Mouse (Mus musculus) T-cell, adult 2 months (primary cell): ENCODE results near the gene Zfp235.

Source experiments
- DNase-seq: peaks from one replicate; pipeline ENCODE4 v3.0.0; 2022; ENCODE audit warnings: low spot score

Gene Zfp235

DNA sequence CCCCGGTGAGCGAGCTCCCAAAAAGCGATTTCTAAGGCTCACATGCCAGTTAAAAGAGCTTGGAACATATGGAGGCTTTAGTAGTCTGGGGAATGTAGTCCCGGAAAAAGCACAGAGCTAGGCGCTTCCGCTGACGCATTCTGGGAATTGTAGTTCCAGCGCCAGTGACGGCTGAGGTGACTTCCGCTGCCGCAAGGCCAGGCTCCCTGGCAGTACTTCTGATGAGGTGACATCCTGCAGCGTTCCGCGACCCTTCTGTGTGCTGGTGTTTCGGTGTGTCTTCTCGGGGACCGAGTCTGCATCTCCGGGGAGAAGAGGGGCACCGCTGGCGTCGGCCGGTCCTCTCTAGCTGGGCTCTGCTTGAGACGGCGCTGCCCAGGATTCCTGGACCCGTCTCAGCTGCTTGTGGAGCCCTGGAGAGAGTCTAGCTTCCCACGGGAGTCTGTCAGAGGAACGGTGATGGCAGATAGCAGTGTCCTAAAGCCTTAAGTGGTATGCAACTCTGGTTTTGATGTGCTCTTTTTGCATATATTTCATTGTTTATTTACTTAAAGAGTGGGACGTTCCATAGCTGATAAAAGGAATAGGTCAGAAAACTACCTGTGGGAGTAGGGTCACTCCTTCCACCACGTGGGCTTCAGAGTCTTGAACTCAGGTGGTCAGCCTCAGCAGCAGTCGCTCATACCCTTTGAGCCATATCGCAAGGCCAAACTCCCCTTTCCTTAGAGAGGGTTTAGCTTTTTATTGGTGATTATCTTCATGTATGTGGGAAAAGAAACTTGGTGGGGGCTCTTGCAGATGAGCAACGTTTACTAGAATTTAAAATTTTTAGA, at the start of gene Zfp235:
Gene Zfp235 (plus strand): TSS at position 174 of the 833 bp plus-strand sequence.
- DNase-seq, result peak; percentile 89

DNA sequence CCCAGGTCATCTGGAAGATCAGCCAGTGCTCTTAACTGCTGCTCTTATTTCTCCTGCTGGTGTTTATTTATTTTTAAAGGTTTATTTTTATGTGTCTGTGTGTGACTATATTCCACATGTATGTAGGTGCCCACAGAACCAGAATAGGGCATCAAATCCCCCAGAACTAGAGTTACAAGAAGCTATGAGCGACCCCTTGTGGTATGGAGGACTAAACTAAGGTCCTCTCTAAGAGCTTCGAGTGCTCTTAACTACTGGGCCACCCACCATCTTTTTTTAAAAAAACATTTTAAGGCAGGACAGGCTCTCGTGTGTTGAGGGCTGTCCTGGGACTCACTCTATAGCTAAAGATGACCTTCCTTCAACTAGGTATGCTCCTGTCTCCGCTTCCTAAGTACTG, 47.1 kb upstream of the Zfp235 start:
- no peak for DNase-seq

DNA sequence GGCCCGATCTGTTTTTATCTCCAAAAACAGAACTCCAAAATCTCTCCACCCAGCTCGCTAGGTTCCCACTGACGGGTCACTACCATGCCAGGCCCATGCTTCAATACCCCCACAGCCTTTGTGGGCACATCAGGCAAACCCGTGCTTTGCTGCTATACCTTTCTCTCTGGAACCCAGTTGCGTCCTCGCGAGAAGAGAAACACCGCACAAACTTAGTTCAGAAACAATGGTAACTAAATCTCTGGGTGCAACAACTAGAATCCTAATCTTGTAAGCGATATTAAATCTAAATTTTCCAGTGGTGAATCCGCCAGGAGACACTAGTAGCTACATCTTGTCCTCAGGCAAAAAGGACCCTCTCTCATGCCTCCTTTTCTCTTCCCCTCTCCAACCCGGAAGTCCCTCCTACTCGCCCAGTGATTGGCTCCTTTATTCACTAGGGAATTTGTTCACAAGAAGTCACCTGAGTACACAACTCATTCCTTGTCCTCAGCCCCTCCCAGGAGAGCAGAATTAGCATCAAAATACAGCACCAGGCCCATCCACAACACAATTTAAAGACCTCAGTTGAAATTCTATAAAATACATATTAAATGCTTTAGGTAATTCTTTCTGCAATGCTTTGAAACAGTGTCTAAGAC, 46.4 kb upstream of the Zfp235 start:
- no peak for DNase-seq

DNA sequence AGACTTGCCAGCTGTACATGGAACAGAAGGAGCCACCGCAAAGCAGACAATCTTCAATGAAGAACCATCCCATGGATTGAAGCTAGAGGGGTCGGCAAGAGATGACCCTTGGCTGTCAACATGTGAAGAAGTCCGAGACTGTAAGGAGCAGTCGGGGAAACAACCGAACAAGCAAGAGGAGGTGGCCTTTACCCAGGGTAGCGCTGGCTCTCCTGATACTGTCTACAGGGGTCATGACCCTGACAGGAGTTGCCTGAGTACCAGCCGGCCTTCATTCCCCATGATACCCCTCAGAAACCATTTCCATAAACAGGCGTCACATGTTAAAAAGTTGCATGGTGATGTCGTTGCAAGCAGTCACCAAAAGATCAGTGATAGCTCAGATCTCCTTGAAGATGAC, 29.6 kb upstream of the Zfp235 start:
- DNase-seq, result no peak

DNA sequence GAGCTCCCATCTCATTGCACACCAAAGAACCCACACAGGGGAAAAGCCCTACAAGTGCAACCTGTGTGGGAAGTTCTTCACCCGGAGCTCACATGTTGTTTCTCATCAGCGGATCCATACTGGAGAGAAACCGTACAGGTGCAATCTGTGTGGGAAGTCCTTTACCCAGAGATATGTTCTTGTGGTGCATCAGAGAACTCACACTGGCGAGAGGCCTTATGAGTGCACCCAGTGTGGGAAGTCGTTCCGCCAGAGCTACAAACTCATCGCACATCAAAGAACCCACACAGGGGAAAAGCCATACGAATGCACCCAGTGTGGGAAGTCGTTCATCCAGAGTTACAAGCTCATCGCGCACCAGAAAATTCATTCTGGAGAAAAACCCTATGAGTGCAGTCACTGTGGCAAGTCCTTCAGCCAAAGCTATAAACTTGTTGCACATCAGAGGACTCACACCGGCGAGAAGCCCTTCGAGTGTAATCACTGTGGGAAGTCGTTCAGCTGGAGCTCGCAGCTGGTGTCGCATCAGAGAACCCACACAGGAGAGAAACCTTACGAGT, 28.7 kb upstream of the Zfp235 start:
- DNase-seq, result no peak

DNA sequence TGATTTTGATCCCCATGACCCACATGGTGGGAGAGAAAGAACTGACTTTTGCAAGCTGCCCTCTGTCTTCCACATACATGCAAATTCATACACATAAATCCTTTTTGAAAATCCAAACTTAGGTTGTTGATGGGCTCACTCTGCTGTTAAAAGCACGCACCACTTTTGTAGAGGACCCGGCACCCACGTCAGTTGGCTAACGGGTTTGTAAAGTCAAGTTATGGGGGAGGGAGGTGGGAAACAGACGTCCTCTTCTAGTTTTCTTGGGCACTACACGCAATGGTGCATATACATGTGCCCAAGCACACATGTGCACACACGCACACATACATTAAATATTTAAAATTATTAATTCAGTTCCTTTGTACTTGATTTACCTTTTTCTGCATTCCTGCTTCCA, 23.1 kb upstream of the Zfp235 start:
- DNase-seq, result no peak

DNA sequence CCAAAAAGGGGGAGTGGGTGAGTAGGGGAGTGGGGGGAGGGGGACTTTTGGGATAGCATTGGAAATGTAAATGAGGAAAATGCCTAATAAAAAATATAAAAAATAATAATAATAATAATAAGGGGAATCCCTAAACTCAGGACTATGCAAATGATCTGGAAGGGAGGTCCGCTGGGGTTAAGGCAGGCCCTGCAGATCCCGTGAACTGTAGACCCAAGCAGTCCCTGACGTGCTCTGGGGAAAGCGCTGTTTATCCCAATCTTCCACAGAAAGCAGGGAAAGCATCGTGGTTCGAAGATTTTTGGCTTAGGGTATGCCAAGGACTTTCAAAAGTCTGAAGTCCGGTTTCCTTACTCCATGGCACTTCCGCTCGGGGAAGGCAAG, 22.2 kb upstream of the Zfp235 start:
- DNase-seq, result no peak

DNA sequence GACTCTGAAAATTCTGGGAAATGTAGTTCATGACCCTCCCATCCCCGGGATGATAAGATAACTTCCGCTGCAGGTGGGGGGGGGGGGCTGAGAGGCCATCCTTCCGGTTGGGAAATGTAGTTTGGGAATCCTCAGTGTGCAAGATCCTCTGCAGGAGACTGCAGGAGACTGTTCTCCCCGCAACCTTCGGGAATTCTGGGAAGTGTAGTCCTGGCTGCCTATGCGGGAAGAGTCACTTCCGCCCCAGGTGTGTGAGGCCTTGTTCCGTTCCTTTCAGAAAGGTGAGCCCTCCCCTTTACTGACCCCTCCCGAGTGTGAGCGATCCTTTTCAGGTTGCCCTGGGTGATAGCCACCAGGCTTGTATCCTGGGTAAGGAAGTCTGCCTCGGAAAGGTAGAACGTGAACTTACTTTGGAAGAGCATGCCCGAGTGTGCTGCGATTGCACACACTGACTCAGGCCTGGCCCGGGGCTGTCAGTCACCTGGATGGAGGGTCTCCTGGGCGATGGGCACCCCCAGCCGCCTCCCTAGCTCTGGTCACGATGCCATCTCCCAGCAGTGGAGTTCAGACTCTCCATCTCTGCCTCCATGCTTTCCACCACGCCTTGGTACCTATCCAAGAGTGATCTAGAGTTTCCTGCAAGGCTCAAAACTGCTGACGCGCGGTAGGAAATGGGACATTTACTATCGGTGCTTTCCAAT, 21.7 kb upstream of the Zfp235 start, which contains the start of gene Zfp112:
Gene Zfp112 (plus strand): TSS at position 159 of the 701 bp plus-strand sequence.
- no peak for DNase-seq

DNA sequence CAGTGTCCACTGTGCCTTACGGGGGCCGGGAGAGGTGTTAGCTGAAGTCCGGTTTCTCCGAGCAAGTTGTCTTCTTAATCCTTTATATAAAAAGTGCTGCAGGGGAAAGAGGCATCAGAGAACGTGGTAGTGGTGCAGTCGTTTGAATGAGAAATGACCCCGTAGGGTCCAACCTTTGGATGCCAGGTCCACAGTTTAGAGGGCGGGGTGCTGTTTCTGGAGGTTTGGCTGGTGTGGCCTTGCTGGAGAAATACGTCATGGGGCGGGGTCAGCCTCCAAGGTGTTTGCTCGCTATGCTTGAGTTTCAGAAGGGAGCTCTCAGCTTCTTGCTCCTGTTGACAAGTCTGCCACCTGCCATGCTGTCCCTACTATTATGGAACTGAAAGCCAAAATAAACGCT, 21.0 kb upstream of the Zfp235 start:
- DNase-seq, result no peak

DNA sequence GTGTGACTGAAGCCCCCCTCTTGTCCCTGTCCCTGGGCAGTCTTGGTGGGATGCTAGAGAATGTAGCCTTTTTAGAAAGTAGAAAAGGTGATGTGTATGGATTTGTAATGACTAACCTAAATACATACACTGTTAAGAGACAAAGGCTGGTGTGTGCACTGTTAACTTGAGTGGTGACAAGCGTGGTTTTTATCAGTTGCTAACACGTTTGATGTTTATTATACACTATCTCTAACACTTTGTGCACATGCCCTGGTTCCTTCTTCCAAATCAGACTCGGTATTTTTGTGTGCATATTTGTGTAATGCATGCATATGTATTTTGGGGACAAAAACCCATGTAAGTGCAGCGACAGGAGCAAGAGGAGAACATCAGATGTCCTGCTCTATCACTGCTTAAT, 17.3 kb upstream of the Zfp235 start:
- no peak for DNase-seq

DNA sequence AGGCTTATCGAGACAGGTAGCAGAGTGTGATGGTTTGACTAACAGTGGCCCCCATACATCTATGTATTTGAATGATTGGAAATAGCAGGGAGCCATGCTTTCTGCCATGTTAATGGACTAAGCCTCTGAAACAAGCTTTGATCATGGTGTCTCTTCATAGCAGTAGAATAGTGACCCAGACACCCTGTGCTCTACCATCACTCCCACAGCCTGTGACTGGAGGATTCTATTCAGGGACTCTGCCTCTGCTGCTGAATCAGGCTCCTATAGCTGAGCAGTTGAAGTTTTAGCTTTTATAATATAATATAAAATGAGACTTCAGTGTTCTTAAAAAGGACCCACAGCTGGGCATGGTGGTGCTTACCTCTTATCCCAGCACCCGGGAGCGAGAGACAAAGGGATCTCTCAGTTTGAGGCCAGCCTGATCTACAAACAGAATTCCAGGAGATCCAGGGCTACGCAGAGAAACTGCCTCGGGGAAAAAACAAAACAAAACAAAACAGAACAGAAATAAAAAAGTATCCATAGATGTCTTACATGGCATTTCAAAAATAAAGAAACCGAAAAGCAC, 459 bp upstream of the Zfp235 start:
- DNase-seq, result no peak

DNA sequence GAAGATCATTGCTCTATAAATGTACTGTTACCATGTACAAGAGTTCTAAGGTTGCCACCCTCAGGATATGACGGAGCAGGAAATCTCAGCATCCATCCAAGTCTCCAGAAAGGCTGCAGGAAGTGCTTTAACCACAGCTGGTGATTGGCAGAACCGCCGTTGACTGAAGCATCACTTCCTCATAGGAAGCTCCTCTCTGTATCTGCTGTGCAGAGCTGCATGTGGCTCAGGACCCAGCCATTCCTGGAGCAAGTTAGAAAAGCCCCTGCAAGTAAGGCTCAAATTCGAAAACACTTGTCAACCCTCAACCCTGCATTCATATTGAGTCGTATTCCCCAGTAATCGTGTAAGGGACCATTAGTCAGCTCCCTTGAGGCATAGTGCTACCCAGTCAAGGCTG, 8.6 kb downstream of the Zfp235 start:
- peak; percentile 4 for DNase-seq

DNA sequence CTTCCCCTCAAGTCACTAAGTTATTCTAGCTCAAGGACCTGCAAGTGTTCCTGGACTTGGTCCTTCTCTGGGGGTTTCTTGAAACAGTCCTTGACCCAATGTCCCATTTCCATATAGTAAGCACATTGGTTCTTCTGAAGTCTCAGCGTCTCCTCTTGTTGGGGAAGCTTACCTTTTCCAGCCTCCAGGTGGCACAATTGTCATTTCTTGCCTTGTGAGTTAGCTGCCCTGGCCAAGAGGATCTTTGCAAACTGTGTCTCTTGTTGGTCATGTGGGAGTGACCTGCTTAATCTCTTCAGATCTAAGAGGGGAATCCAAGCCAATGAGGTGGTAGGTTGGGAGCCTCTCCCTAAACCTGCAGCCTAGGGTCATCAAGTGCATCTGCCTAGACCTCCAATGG, 19.3 kb downstream of the Zfp235 start:
- DNase-seq, result no peak

DNA sequence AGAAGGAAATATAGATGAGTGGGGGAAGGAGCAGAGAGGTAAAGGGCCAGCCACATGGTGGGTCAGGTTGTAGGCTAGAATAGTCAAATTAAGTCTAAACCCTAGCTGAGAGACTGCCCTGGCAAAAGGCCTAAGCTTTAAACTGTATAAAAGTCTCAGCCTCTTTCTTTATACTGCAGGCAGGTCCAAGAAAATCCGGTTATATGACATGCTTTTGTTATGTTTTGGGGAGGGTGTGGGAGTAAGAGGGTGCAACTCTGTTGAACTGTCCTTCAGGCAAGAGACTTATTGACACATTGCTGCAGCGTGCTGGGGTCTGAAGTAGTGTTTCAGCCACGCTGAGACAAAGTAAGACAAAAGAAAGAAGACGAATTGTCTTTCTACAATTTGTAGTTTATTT, 38.2 kb downstream of the Zfp235 start:
- no peak for DNase-seq

DNA sequence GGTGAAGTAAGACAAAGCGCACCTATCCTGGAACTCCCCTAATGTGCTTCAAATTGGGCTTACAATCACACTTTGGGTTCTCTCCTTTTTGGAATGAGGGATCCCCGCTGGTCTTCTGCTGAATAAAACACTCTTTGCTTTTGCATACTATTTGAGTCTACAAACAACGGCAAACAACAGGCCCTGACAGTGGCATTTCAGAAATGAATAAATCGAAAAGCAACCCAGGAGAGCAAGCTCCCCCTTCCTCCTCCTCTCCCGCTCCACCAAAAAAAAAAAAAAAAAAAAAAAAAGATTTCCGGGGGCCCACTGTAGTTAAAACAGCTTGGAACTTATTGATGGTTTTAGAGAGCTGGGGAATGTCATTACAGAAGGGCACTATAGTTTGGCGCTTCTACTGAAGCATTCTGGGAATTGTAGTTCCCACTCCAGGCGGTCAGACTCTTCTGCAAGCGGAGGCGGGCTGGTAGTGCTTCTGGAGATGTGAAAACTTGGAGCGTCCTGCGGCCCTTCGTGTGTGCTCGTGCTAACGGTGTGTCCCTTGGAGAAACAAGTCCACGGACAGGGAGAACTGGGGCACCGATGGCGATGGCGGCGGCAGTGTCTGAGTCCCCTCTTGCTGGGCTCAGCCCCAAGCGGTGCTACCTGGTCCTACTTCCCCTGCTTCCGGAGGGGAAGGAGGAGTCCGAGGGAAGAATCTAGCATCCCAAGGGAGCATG, 40.8 kb downstream of the Zfp235 start, which contains the start of gene Zfp114:
Gene Zfp114 (plus strand): TSS at position 443 of the 719 bp plus-strand sequence.
- peak; percentile 19 for DNase-seq

DNA sequence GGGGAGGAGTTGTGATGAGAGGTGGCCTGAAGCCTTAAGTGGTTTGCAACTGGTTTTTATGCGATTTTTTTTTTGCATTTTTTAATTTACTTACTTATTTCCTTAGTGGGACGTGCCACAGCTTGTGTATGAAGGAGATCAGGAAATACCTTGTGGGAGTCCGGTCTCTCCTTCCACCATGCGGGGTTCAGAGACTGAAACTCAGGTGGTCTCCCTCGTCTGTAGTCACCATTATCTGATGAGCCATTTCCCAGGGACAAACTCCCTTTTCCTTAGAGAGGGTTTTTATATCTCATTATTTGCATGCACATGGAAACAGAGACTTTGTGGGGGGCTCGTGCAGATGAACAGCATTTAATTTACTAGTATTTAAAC, 41.4 kb downstream of the Zfp235 start:
- DNase-seq, result no peak

DNA sequence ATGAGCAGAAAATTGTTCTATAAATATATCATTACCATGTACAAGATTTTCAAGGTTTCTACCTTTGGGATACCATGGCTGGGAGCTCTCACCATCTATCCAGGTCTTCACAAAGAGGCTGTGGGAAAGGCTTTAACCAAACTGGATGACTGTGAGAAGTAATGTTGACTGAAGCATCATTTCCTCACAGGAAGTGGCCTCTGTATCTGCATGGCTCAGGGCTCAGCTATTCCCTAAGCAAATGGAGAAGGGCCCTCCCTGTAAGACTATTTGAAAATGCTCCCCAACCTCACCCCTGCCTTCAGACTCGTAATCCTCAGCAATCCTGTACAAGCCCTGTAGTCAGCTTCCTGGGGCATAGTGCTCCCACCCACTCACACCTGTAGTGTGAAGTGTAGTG, 53.6 kb downstream of the Zfp235 start:
- DNase-seq, result no peak

DNA sequence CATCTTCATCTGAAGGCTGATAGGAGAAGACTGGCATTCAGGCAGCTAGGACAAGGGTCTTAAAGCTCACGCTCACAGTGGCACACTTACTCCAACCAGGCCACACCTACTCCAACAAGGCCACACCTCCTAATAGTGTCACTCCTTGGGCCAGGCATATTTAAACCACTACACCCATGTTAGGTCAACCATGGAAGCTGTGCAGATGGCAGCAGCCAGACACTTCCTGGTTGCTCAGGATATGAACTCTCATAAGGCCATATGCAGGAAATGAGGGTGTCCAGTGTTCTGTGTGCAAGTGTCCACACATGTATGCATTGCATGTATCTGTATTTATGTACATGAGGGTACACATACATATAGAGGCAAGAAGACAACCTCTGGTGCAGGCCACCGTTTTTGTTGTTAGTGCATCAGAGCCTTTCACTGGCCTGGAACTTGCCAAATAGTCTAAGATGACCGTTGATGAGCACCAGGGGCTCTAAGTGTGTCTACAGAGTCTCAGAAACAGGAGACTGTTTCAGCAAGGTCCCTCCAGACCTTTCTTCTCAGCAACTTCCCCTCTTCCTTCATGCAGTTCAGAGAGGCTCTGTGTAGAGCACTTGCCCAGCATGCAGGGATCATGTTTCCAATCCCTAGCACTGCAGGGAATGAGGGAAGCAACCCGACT, 55.1 kb downstream of the Zfp235 start:
- DNase-seq, result no peak

DNA sequence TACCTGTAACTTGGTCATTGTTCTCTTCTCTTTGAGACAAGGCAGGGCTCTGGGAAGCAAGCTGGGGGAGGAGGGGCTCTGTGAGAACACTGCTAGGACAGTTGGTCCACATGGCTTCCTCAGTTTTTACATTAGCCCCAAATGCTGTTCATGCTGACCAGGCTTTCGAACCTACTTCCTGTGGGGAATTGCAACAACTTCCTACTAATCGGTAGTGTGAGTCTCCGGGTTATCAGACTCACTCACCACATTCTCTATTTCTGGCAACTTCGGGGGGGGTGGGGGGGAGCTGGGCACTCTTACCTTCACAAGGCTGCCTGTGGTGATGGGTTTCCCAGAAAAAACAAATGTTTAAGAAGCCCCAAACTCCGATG, 55.6 kb downstream of the Zfp235 start:
- DNase-seq, result no peak

DNA sequence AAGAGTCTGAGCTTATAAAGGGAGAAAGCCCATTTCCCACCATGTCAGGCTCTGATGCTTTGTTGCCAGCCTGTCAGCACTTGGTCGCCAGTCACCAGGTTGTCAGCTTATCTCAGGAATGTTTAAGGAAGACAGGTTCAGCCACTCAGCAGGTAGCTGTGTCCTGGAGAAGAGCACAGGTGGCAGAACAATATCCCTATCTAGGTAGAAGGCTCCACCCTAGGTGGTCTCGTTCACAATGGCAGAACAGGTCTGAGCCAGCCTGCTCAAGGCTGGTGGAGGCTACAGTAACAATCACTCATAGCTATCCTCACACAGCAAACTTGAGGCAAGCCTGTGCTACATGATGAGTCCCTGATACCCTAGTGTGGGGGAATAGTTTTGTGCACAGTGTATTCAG, 57.4 kb downstream of the Zfp235 start:
- no peak for DNase-seq
